Mouse (Mus musculus): ENCODE measurements around the gene Wnt11. TPM values are rescaled to one million over a fixed set of nuclear protein-coding genes. Genes with fewer than 3 reads are reported as not detected.

The Wnt11 gene
- polyA plus RNA-seq, 1 experiment: 6.3 TPM

GRCm38 (mm10) chr7:98867053-98867793 is 32.3 kb downstream of the Wnt11 start:
- TF ChIP-seq MYOG (IDR thresholded peaks at IDR 0.05; ENCODE audit: control insufficient read depth in 1 of 3, insufficient read depth in 1 of 3, insufficient read length in 2 of 3, low read depth in 2 of 3): peak in 1 of 3 experiments; percentile 9
- TF ChIP-seq MYOD1 (IDR thresholded peaks at IDR 0.05; ENCODE audit: control insufficient read depth in 1 of 3, insufficient read length in 2 of 3, low read depth in 2 of 3): no peak
- H3K27me3 ChIP-seq (ENCODE audit: control insufficient read depth, insufficient read depth, insufficient read length): no peaks in the 10 kb centered on the region
- H3K36me3 ChIP-seq (ENCODE audit: control insufficient read depth, insufficient read depth): no peaks in the 10 kb centered on the region
- H3K4me3 ChIP-seq: no peak overlapping the region
- H3ac ChIP-seq (ENCODE audit: control insufficient read depth, insufficient read length): no peak overlapping the region
- no peaks in the 10 kb centered on the region for H3K79me2 ChIP-seq (ENCODE audit: control insufficient read depth, insufficient read depth)
- no peak overlapping the region for H3K4me2 ChIP-seq (ENCODE audit: low read depth)

- H3K27me3 ChIP-seq (ENCODE audit: control insufficient read depth, insufficient read depth, insufficient read length): no peaks in the 10 kb centered on the region
- H3K4me3 ChIP-seq: no peak overlapping the region
- no peaks in the 10 kb centered on the region for H3K79me2 ChIP-seq (ENCODE audit: control insufficient read depth, insufficient read depth)
- no peak for TF ChIP-seq MYOG (IDR thresholded peaks at IDR 0.05; ENCODE audit: control insufficient read depth in 1 of 3, insufficient read depth in 1 of 3, insufficient read length in 2 of 3, low read depth in 2 of 3)
- no peak for TF ChIP-seq E2F4 (IDR thresholded peaks at IDR 0.05; ENCODE audit: insufficient read depth)
- TF ChIP-seq POLR2AphosphoS2 (IDR thresholded peaks at IDR 0.05; ENCODE audit: insufficient read length, low read depth): no peak
- TF ChIP-seq REST (IDR thresholded peaks at IDR 0.05; ENCODE audit: insufficient read depth, insufficient read length): no peak
- TF ChIP-seq CEBPB (IDR thresholded peaks at IDR 0.05; ENCODE audit: insufficient read depth, poor library complexity, severe bottlenecking): no peak
- TF ChIP-seq TCF3 (IDR thresholded peaks at IDR 0.05; ENCODE audit: insufficient read length, low read depth): no peak
- TF ChIP-seq MYOD1 (IDR thresholded peaks at IDR 0.05; ENCODE audit: control insufficient read depth in 1 of 3, insufficient read length in 2 of 3, low read depth in 2 of 3): no peak
- TF ChIP-seq SRF (IDR thresholded peaks at IDR 0.05; ENCODE audit: control insufficient read depth, insufficient read length, low read depth): no peak
- TF ChIP-seq USF1 (IDR thresholded peaks at IDR 0.05; ENCODE audit: low read depth): no peak
- no peak for TF ChIP-seq POLR2A (IDR thresholded peaks at IDR 0.05; ENCODE audit: insufficient read length, low read depth)
- no peak for TF ChIP-seq MAX (IDR thresholded peaks at IDR 0.05; ENCODE audit: low read depth)
- no peak for TF ChIP-seq TCF12 (IDR thresholded peaks at IDR 0.05; ENCODE audit: insufficient read depth, poor library complexity, severe bottlenecking)
- H3K36me3 ChIP-seq (ENCODE audit: control insufficient read depth, insufficient read depth): no peaks in the 10 kb centered on the region
- no peak overlapping the region for H3ac ChIP-seq (ENCODE audit: control insufficient read depth, insufficient read length)
- no peak overlapping the region for H3K4me2 ChIP-seq (ENCODE audit: low read depth)
Measured at GRCm38 (mm10) chr7:98867794-98868150, 32.9 kb downstream of the Wnt11 start.

- no peaks in the 10 kb centered on the region for H3K36me3 ChIP-seq (ENCODE audit: control insufficient read depth, insufficient read depth)
- no peak overlapping the region for H3K4me2 ChIP-seq (ENCODE audit: low read depth)
- H3K4me3 ChIP-seq: no peak overlapping the region
- no peaks in the 10 kb centered on the region for H3K27me3 ChIP-seq (ENCODE audit: control insufficient read depth, insufficient read depth, insufficient read length)
- no peak overlapping the region for H3ac ChIP-seq (ENCODE audit: control insufficient read depth, insufficient read length)
- TF ChIP-seq E2F4 (IDR thresholded peaks at IDR 0.05; ENCODE audit: insufficient read depth) (no peak), SRF (IDR thresholded peaks at IDR 0.05; ENCODE audit: control insufficient read depth, insufficient read length, low read depth) (no peak), CEBPB (IDR thresholded peaks at IDR 0.05; ENCODE audit: insufficient read depth, poor library complexity, severe bottlenecking) (no peak), MYOG (IDR thresholded peaks at IDR 0.05; ENCODE audit: control insufficient read depth in 1 of 3, insufficient read depth in 1 of 3, insufficient read length in 2 of 3, low read depth in 2 of 3) (no peak), REST (IDR thresholded peaks at IDR 0.05; ENCODE audit: insufficient read depth, insufficient read length) (no peak)
- H3K79me2 ChIP-seq (ENCODE audit: control insufficient read depth, insufficient read depth): no peaks in the 10 kb centered on the region
Measured at GRCm38 (mm10) chr7:98869070-98869469, 34.2 kb downstream of the Wnt11 start.

- no peaks in the 10 kb centered on the region for H3K79me2 ChIP-seq (ENCODE audit: control insufficient read depth, insufficient read depth)
- no peak overlapping the region for H3K4me2 ChIP-seq (ENCODE audit: low read depth)
- TF ChIP-seq TCF12 (IDR thresholded peaks at IDR 0.05; ENCODE audit: insufficient read depth, poor library complexity, severe bottlenecking) (no peak), CEBPB (IDR thresholded peaks at IDR 0.05; ENCODE audit: insufficient read depth, poor library complexity, severe bottlenecking) (no peak), TCF3 (IDR thresholded peaks at IDR 0.05; ENCODE audit: insufficient read length, low read depth) (no peak), REST (IDR thresholded peaks at IDR 0.05; ENCODE audit: insufficient read depth, insufficient read length) (no peak), MYOD1 (IDR thresholded peaks at IDR 0.05; ENCODE audit: control insufficient read depth in 1 of 3, insufficient read length in 2 of 3, low read depth in 2 of 3) (no peak)
- H3K4me3 ChIP-seq: no peak overlapping the region
- no peak overlapping the region for H3ac ChIP-seq (ENCODE audit: control insufficient read depth, insufficient read length)
- H3K27me3 ChIP-seq (ENCODE audit: control insufficient read depth, insufficient read depth, insufficient read length): no peaks in the 10 kb centered on the region
- H3K36me3 ChIP-seq (ENCODE audit: control insufficient read depth, insufficient read depth): no peaks in the 10 kb centered on the region
Measured at GRCm38 (mm10) chr7:98870791-98871190, 35.9 kb downstream of the Wnt11 start.

- TF ChIP-seq TCF12 (IDR thresholded peaks at IDR 0.05; ENCODE audit: insufficient read depth, poor library complexity, severe bottlenecking) (no peak), CEBPB (IDR thresholded peaks at IDR 0.05; ENCODE audit: insufficient read depth, poor library complexity, severe bottlenecking) (no peak), USF1 (IDR thresholded peaks at IDR 0.05; ENCODE audit: low read depth) (no peak), E2F4 (IDR thresholded peaks at IDR 0.05; ENCODE audit: insufficient read depth) (no peak), POLR2AphosphoS2 (IDR thresholded peaks at IDR 0.05; ENCODE audit: insufficient read length, low read depth) (no peak), POLR2A (IDR thresholded peaks at IDR 0.05; ENCODE audit: insufficient read length, low read depth) (no peak), REST (IDR thresholded peaks at IDR 0.05; ENCODE audit: insufficient read depth, insufficient read length) (no peak), MAX (IDR thresholded peaks at IDR 0.05; ENCODE audit: low read depth) (no peak), TCF3 (IDR thresholded peaks at IDR 0.05; ENCODE audit: insufficient read length, low read depth) (no peak), MYOG (IDR thresholded peaks at IDR 0.05; ENCODE audit: control insufficient read depth in 1 of 3, insufficient read depth in 1 of 3, insufficient read length in 2 of 3, low read depth in 2 of 3) (no peak), SRF (IDR thresholded peaks at IDR 0.05; ENCODE audit: control insufficient read depth, insufficient read length, low read depth) (no peak), MYOD1 (IDR thresholded peaks at IDR 0.05; ENCODE audit: control insufficient read depth in 1 of 3, insufficient read length in 2 of 3, low read depth in 2 of 3) (no peak)
- no peak overlapping the region for H3K4me2 ChIP-seq (ENCODE audit: low read depth)
Measured at GRCm38 (mm10) chr7:98871882-98872281, 37.0 kb downstream of the Wnt11 start.

More at GRCm38 (mm10) chr7:98871882-98872281, 37.0 kb downstream of the Wnt11 start:
- Histone ChIP-seq H3K79me2 (ENCODE audit: control insufficient read depth, insufficient read depth) (no peaks in the 10 kb centered on the region), H3K36me3 (ENCODE audit: control insufficient read depth, insufficient read depth) (no peaks in the 10 kb centered on the region), H3K27me3 (ENCODE audit: control insufficient read depth, insufficient read depth, insufficient read length) (no peaks in the 10 kb centered on the region), H3ac (ENCODE audit: control insufficient read depth, insufficient read length) (no peak overlapping the region), H3K4me3 (no peak overlapping the region)
